Mouse (Mus musculus) liver, postnatal 0 days (tissue): ENCODE results near the gene Fam243. TPM values are rescaled to one million over a fixed set of nuclear protein-coding genes. Genes with fewer than 3 reads are reported as not detected.

ENCODE experiments used
- ATAC-seq: fragments of 200-750 bp; cut with Nextera tagmentation; 2 replicates; pipeline ENCODE4 v1.8.0; 2017; ENCODE audit warnings: mild to moderate bottlenecking, moderate library complexity
- DNase-seq: peaks from one replicate; pipeline ENCODE4 v3.0.0-alpha.2; 2016
- H3K27ac ChIP-seq: fragments of 300-500 bp; sonication (generic); 2 replicates; pipeline ENCODE4 v1.5.1; 2014; ENCODE audit warnings: antibody characterized with exemption, moderate library complexity, mild to moderate bottlenecking, low read depth
- H3K27me3 ChIP-seq: fragments of 300-500 bp; sonication (generic); 2 replicates; pipeline ENCODE4 v1.6.1; 2014; ENCODE audit warnings: low read length, control low read depth, mixed read lengths; ENCODE audit not compliant: insufficient read depth
- H3K36me3 ChIP-seq: fragments of 300-500 bp; sonication (generic); replicated peaks from 2 replicates; pipeline ENCODE4 v1.6.1; 2014; ENCODE audit warnings: mild to moderate bottlenecking, control low read depth, low read length, moderate library complexity, mixed read lengths; ENCODE audit not compliant: insufficient read depth
- H3K4me1 ChIP-seq: fragments of 300-500 bp; sonication (generic); 2 replicates; pipeline ENCODE4 v1.6.1; 2014; ENCODE audit warnings: antibody characterized with exemption, mild to moderate bottlenecking, control low read depth; ENCODE audit not compliant: insufficient read depth
- H3K4me2 ChIP-seq: fragments of 300-500 bp; sonication (generic); 2 replicates; pipeline ENCODE4 v1.6.1; 2014; ENCODE audit warnings: low read depth, mild to moderate bottlenecking, low read length, moderate library complexity, mixed read lengths
- H3K4me3 ChIP-seq: fragments of 300-500 bp; sonication (generic); 2 replicates; pipeline ENCODE4 v1.5.1; 2014; ENCODE audit warnings: low read depth, low read length
- H3K9ac ChIP-seq: fragments of 300-500 bp; sonication (generic); replicated peaks from 2 replicates; pipeline ENCODE4 v1.6.1; 2014; ENCODE audit warnings: mild to moderate bottlenecking, moderate library complexity
- H3K9me3 ChIP-seq: fragments of 300-500 bp; sonication (generic); 2 replicates; pipeline ENCODE4 v1.6.1; 2016; ENCODE audit warnings: mild to moderate bottlenecking, control low read depth, low read length, mixed read lengths
- CTCF ChIP-seq: sonication (generic); IDR thresholded peaks from 2 replicates; pipeline ENCODE4 v1.5.1; 2016; ENCODE audit warnings: antibody characterized with exemption, low read depth
- EP300 ChIP-seq: IDR thresholded peaks from 2 replicates; pipeline ENCODE4 v1.6.1; 2016; ENCODE audit warnings: antibody characterized with exemption, low read depth, mild to moderate bottlenecking
- WGBS: fragments of 180-500 bp; shearing (Covaris S2); extraction: QIAGEN DNeasy Blood & Tissue Kit; methylation state at CpG from one replicate; pipeline ENCODE4 v1.1.7; 2014; ENCODE audit not compliant: insufficient replicate concordance; 5-methylcytosine and 5-hydroxymethylcytosine counted together
- polyA plus RNA-seq: library from polyadenylated mRNA; unstranded; fragments of >200 nt; fragmentation: Nextera tagmentation; extraction: Ambion mirVana; gene quantifications from 2 replicates; pipeline ENCODE4 v1.2.1, GENCODE M21; 2015

Fam243 gene
- polyA plus RNA-seq, 1 experiment from 2014 or later, result not detected

- WGBS, result 67% methylated on average over 9 of the region's 9 CpGs
- no peak for DNase-seq
These were observed 35.8 kb upstream of the Fam243 start for GRCm38 (mm10) chr16:92357023-92357422.

GRCm38 (mm10) chr16:92355982-92356381 lies 34.7 kb upstream of the Fam243 start:
- TF ChIP-seq EP300, result no peak
- TF ChIP-seq CTCF, result no peak
- Histone ChIP-seq H3K27me3 (no peaks in the 10 kb centered on the region; the same call in 1 of the 2 replicates), H3K9ac (no peak overlapping the region), H3K9me3 (no peaks in the 10 kb centered on the region), H3K4me1 (no peaks in the 10 kb centered on the region), H3K4me2 (no peak overlapping the region), H3K27ac (no peak overlapping the region), H3K36me3 (no peaks in the 10 kb centered on the region), H3K4me3 (no peak overlapping the region)
- WGBS, result 58% methylated on average over 11 of the region's 11 CpGs
- DNase-seq (no peak), ATAC-seq (no peak)

More at GRCm38 (mm10) chr16:92357023-92357422, 35.8 kb upstream of the Fam243 start:
- H3K4me2 ChIP-seq, result no peak overlapping the region
- no peaks in the 10 kb centered on the region for H3K36me3 ChIP-seq
- H3K9ac ChIP-seq, result no peak overlapping the region
- TF ChIP-seq EP300 (no peak), CTCF (no peak)
- no peak overlapping the region for H3K4me3 ChIP-seq
- no peaks in the 10 kb centered on the region for H3K4me1 ChIP-seq
- ATAC-seq, result no peak
- no peaks in the 10 kb centered on the region for H3K9me3 ChIP-seq
- H3K27ac ChIP-seq, result no peak overlapping the region
- H3K27me3 ChIP-seq, result no peaks in the 10 kb centered on the region; the same call in 1 of the 2 replicates

GRCm38 (mm10) chr16:92355366-92355765 lies 34.1 kb upstream of the Fam243 start:
- DNase-seq (no peak), ATAC-seq (no peak)
- WGBS, result 44% methylated on average over 5 of the region's 5 CpGs
- Histone ChIP-seq H3K9ac (no peak overlapping the region), H3K27ac (no peak overlapping the region), H3K36me3 (no peaks in the 10 kb centered on the region), H3K4me2 (no peak overlapping the region), H3K4me3 (no peak overlapping the region), H3K9me3 (no peaks in the 10 kb centered on the region), H3K4me1 (no peaks in the 10 kb centered on the region), H3K27me3 (no peaks in the 10 kb centered on the region; the same call in 1 of the 2 replicates)
- TF ChIP-seq EP300 (no peak), CTCF (no peak)

DNA sequence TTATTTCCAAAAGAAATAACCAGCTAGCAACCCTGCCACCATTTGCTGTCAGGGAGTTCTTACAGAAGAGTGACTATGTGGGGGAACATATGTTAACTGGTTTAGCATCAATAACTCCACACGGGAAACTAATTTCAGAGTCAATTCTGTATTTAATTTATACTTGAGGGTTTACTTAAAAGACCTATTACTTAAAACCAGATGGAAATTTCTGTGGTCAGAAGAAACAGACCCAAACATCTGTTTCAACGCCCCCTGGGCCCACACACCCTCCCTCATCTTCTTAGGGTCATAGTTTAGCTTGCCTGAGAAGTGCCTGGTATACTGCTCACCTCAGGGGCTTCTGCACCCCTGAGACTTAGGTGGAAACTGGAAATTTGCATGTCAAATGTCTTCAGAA lies 32.7 kb upstream of the Fam243 start:
- Histone ChIP-seq H3K27ac (no peak overlapping the region), H3K4me1 (no peaks in the 10 kb centered on the region), H3K36me3 (no peaks in the 10 kb centered on the region), H3K9me3 (no peaks in the 10 kb centered on the region), H3K4me2 (no peak overlapping the region), H3K4me3 (no peak overlapping the region), H3K9ac (no peak overlapping the region), H3K27me3 (no peaks in the 10 kb centered on the region; the same call in 1 of the 2 replicates)
- DNase-seq (no peak), ATAC-seq (no peak)
- WGBS, result 62% methylated on average over 2 of the region's 2 CpGs
- TF ChIP-seq EP300 (no peak), CTCF (no peak)

GRCm38 (mm10) chr16:92353295-92353694 lies 32.1 kb upstream of the Fam243 start:
- no peak for TF ChIP-seq EP300
- no peak for TF ChIP-seq CTCF
- H3K4me3 ChIP-seq, result no peak overlapping the region
- H3K4me2 ChIP-seq, result no peak overlapping the region
- no peaks in the 10 kb centered on the region; the same call in 1 of the 2 replicates for H3K27me3 ChIP-seq
- no peak overlapping the region for H3K9ac ChIP-seq
- DNase-seq, result no peak
- no peaks in the 10 kb centered on the region for H3K9me3 ChIP-seq
- H3K27ac ChIP-seq, result no peak overlapping the region
- 77% methylated on average over 12 of the region's 12 CpGs for WGBS
- no peaks in the 10 kb centered on the region for H3K36me3 ChIP-seq
- no peaks in the 10 kb centered on the region for H3K4me1 ChIP-seq
- no peak for ATAC-seq

DNA sequence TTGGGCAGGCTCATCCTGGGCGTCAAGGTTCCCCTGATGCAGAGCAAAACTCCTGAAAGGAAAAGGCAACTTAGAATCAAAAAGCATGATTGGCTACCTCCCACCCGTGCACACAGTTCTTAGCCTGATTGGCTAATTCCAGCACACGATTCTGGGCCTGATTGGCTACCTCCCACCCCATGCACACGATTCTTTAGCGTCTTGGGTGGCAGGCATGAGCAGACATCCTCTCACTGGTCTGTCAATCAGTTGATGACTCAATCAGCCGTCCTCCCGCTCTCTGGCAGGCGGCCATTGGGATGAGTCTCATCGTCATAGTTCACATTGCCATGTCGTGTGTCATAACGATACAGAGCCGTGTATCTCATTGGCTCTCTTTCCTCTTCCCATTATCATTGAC lies 27.7 kb upstream of the Fam243 start:
- Histone ChIP-seq H3K36me3 (no peaks in the 10 kb centered on the region), H3K27ac (no peak overlapping the region), H3K9me3 (no peaks in the 10 kb centered on the region), H3K4me3 (no peak overlapping the region), H3K27me3 (no peaks in the 10 kb centered on the region), H3K4me1 (no peaks in the 10 kb centered on the region), H3K4me2 (no peak overlapping the region), H3K9ac (no peak overlapping the region)
- ATAC-seq, result 0 out of 2 replicates have a peak, but pooled peaks have one; percentile 15
- WGBS, result 69% methylated on average over 12 of the region's 12 CpGs
- peak; percentile 44 for DNase-seq
- TF ChIP-seq EP300 (no peak), CTCF (no peak)

GRCm38 (mm10) chr16:92346297-92346916 lies 25.2 kb upstream of the Fam243 start:
- no peak overlapping the region for H3K27ac ChIP-seq
- H3K4me3 ChIP-seq, result no peak overlapping the region
- TF ChIP-seq EP300, result no peak
- TF ChIP-seq CTCF, result no peak
- ATAC-seq (no peak), DNase-seq (no peak)
- H3K4me2 ChIP-seq, result no peak overlapping the region
- no peaks in the 10 kb centered on the region for H3K27me3 ChIP-seq
- H3K4me1 ChIP-seq, result no peaks in the 10 kb centered on the region
- H3K36me3 ChIP-seq, result no peaks in the 10 kb centered on the region
- H3K9ac ChIP-seq, result no peak overlapping the region
- 74% methylated on average over 12 of the region's 13 CpGs for WGBS
- H3K9me3 ChIP-seq, result no peaks in the 10 kb centered on the region
